Mouse (Mus musculus) forebrain, embryonic 14.5 days (tissue): ENCODE data around the gene Ablim2. TPM values are rescaled to one million over a fixed set of nuclear protein-coding genes. Genes with fewer than 3 reads are reported as not detected.
A peak's percentile ranks its signal among the peaks of the same experiment; 100 is the strongest.

ENCODE experiments used
- ATAC-seq: fragments of 200-750 bp; cut with Nextera tagmentation; 2 replicates; pipeline ENCODE4 v1.8.0; 2017; ENCODE audit warnings: mild to moderate bottlenecking, moderate library complexity
- DNase-seq: peaks from one replicate; pipeline ENCODE4 v3.0.0-alpha.2; 2015; ENCODE audit warnings: low spot score
- H3K27ac ChIP-seq: fragments of 300-500 bp; sonication (generic); 2 replicates; pipeline ENCODE4 v1.5.1; 2014; ENCODE audit warnings: low read depth, mild to moderate bottlenecking, control low read depth, low read length, moderate library complexity
- H3K27me3 ChIP-seq: fragments of 300-500 bp; sonication (generic); replicated peaks from 2 replicates; pipeline ENCODE4 v1.6.1; 2014; ENCODE audit warnings: low read length, control low read depth, mixed read lengths; ENCODE audit not compliant: control insufficient read depth, insufficient read depth
- H3K36me3 ChIP-seq: fragments of 300-500 bp; sonication (generic); 2 replicates; pipeline ENCODE4 v1.6.1; 2014; ENCODE audit warnings: low read length, control low read depth; ENCODE audit not compliant: control insufficient read depth, insufficient read depth
- H3K4me1 ChIP-seq: fragments of 300-500 bp; sonication (generic); 2 replicates; pipeline ENCODE4 v1.6.1; 2014; ENCODE audit warnings: antibody characterized with exemption, low read length, control low read depth; ENCODE audit not compliant: control insufficient read depth, insufficient read depth
- H3K4me2 ChIP-seq: fragments of 300-500 bp; sonication (generic); 2 replicates; pipeline ENCODE4 v1.6.1; 2014; ENCODE audit warnings: mild to moderate bottlenecking, control low read depth, low read length
- H3K4me3 ChIP-seq: fragments of 300-500 bp; sonication (generic); 2 replicates; pipeline ENCODE4 v1.5.1; 2014; ENCODE audit warnings: low read depth, low read length, control low read depth
- H3K9ac ChIP-seq: fragments of 300-500 bp; sonication (generic); 2 replicates; pipeline ENCODE4 v1.6.1; 2014; ENCODE audit warnings: mild to moderate bottlenecking, low read length, control low read depth, moderate library complexity
- H3K9me3 ChIP-seq: fragments of 300-500 bp; sonication (generic); replicated peaks from 2 replicates; pipeline ENCODE4 v1.6.1; 2016; ENCODE audit warnings: low read length, control low read depth, mixed read lengths; ENCODE audit not compliant: control insufficient read depth
- WGBS: fragments of 180-500 bp; shearing (Covaris S2); extraction: QIAGEN DNeasy Blood & Tissue Kit; methylation state at CpG from one replicate; pipeline ENCODE4 v1.1.7; 2014; 5-methylcytosine and 5-hydroxymethylcytosine counted together
- polyA plus RNA-seq: library from polyadenylated mRNA; unstranded; fragments of >200 nt; fragmentation: Nextera tagmentation; extraction: Ambion mirVana; gene quantifications from 2 replicates; pipeline ENCODE4 v1.2.1, GENCODE M21; 2014

Gene Ablim2
- polyA plus RNA-seq, 1 experiment from 2014 or later: 4.7 TPM

- 7% methylated on average over 20 of the region's 26 CpGs for WGBS
- H3K4me3 ChIP-seq: peak overlapping the region; percentile 57
- DNase-seq (peak; percentile 52), ATAC-seq (peak; percentile 45)
- H3K4me1 ChIP-seq: peaks cover 4% of the 10 kb centered on the region; the same call in 1 of the 2 replicates
- peak overlapping the region; percentile 98 for H3K4me2 ChIP-seq
- H3K27me3 ChIP-seq: peaks cover 20% of the 10 kb centered on the region
- H3K9ac ChIP-seq: peak overlapping the region; percentile 49
- no peaks in the 10 kb centered on the region for H3K36me3 ChIP-seq
- H3K9me3 ChIP-seq: no peaks in the 10 kb centered on the region
- 0 out of 2 replicates have a peak overlapping the region, but pooled peaks have one; percentile 21 for H3K27ac ChIP-seq
These were observed 562 bp upstream of the Ablim2 start for GRCm38 (mm10) chr5:35756997-35757638.

GRCm38 (mm10) chr5:35758081-35759053 is 687 bp downstream of the Ablim2 start:
- Histone ChIP-seq H3K27ac (no peak overlapping the region), H3K9ac (peak overlapping the region; percentile 62), H3K4me1 (peaks cover 4% of the 10 kb centered on the region; the same call in 1 of the 2 replicates), H3K36me3 (no peaks in the 10 kb centered on the region), H3K4me2 (peak overlapping the region; percentile 98), H3K4me3 (peak overlapping the region; percentile 57), H3K27me3 (peaks cover 20% of the 10 kb centered on the region), H3K9me3 (no peaks in the 10 kb centered on the region)
- DNase-seq: no peak
- WGBS: 2% methylated on average over 38 of the region's 40 CpGs
- peak; percentile 36 for ATAC-seq

GRCm38 (mm10) chr5:35761323-35761722 is 3.6 kb downstream of the Ablim2 start:
- no peaks in the 10 kb centered on the region for H3K36me3 ChIP-seq
- DNase-seq: no peak
- H3K4me1 ChIP-seq: peaks cover 4% of the 10 kb centered on the region; the same call in 1 of the 2 replicates
- 75% methylated on average over 5 of the region's 5 CpGs for WGBS
- peaks cover 20% of the 10 kb centered on the region for H3K27me3 ChIP-seq
- no peak overlapping the region for H3K4me2 ChIP-seq
- ATAC-seq: no peak
- H3K9me3 ChIP-seq: no peaks in the 10 kb centered on the region
- no peak overlapping the region for H3K9ac ChIP-seq
- no peak overlapping the region for H3K4me3 ChIP-seq
- H3K27ac ChIP-seq: no peak overlapping the region

- Histone ChIP-seq H3K9me3 (no peaks in the 10 kb centered on the region), H3K36me3 (no peaks in the 10 kb centered on the region), H3K4me3 (no peak overlapping the region), H3K27me3 (peaks cover 20% of the 10 kb centered on the region), H3K27ac (no peak overlapping the region), H3K9ac (no peak overlapping the region), H3K4me1 (no peaks in the 10 kb centered on the region), H3K4me2 (no peak overlapping the region)
- DNase-seq (no peak), ATAC-seq (no peak)
- WGBS: 69% methylated on average over 5 of the region's 5 CpGs
These were observed 4.7 kb downstream of the Ablim2 start for GRCm38 (mm10) chr5:35762388-35762787.

- ATAC-seq: no peak
- Histone ChIP-seq H3K9ac (no peak overlapping the region), H3K27me3 (peaks cover 20% of the 10 kb centered on the region), H3K27ac (no peak overlapping the region), H3K4me3 (no peak overlapping the region), H3K4me1 (no peaks in the 10 kb centered on the region), H3K9me3 (no peaks in the 10 kb centered on the region), H3K36me3 (no peaks in the 10 kb centered on the region), H3K4me2 (no peak overlapping the region)
- DNase-seq: no peak
- WGBS: 77% methylated on average over 10 of the region's 10 CpGs
These were observed 5.2 kb downstream of the Ablim2 start for GRCm38 (mm10) chr5:35762850-35763249.

- Histone ChIP-seq H3K4me3 (no peak overlapping the region), H3K9me3 (no peaks in the 10 kb centered on the region), H3K4me2 (no peak overlapping the region), H3K4me1 (peaks cover 3% of the 10 kb centered on the region; the same call in 1 of the 2 replicates), H3K36me3 (no peaks in the 10 kb centered on the region), H3K27me3 (no peaks in the 10 kb centered on the region), H3K9ac (no peak overlapping the region), H3K27ac (no peak overlapping the region)
- WGBS: 84% methylated on average over 6 of the region's 6 CpGs
- DNase-seq (no peak), ATAC-seq (no peak)
These were observed 8.2 kb downstream of the Ablim2 start for GRCm38 (mm10) chr5:35765909-35766308.

- ATAC-seq: no peak
- 75% methylated on average over 3 of the region's 3 CpGs for WGBS
- H3K9ac ChIP-seq: no peak overlapping the region
These were observed 10.8 kb downstream of the Ablim2 start for GRCm38 (mm10) chr5:35768525-35768924.

GRCm38 (mm10) chr5:35768997-35769396 is 11.3 kb downstream of the Ablim2 start:
- WGBS: 84% methylated on average over 7 of the region's 7 CpGs
- no peak for DNase-seq
- Histone ChIP-seq H3K9ac (no peak overlapping the region), H3K4me3 (no peak overlapping the region), H3K27me3 (0 out of 2 replicates have a peak, but pooled peaks cover 3% of the 10 kb centered on the region), H3K36me3 (no peaks in the 10 kb centered on the region), H3K9me3 (no peaks in the 10 kb centered on the region), H3K4me2 (no peak overlapping the region), H3K27ac (no peak overlapping the region), H3K4me1 (peaks cover 5% of the 10 kb centered on the region; the same call in 1 of the 2 replicates)
- no peak for ATAC-seq

More at GRCm38 (mm10) chr5:35768525-35768924, 10.8 kb downstream of the Ablim2 start:
- H3K4me1 ChIP-seq: peaks cover 5% of the 10 kb centered on the region; the same call in 1 of the 2 replicates
- H3K9me3 ChIP-seq: no peaks in the 10 kb centered on the region
- no peak for DNase-seq
- H3K4me3 ChIP-seq: no peak overlapping the region
- no peaks in the 10 kb centered on the region for H3K36me3 ChIP-seq
- H3K27ac ChIP-seq: no peak overlapping the region
- H3K27me3 ChIP-seq: 0 out of 2 replicates have a peak, but pooled peaks cover 3% of the 10 kb centered on the region
- H3K4me2 ChIP-seq: no peak overlapping the region
